Mouse (Mus musculus) limb, embryonic 15.5 days (tissue): ENCODE data around the gene Dok3. TPM values are rescaled to one million over a fixed set of nuclear protein-coding genes. Genes with fewer than 3 reads are reported as not detected.

Experiments used
- ATAC-seq: fragments of 200-750 bp; cut with Nextera tagmentation; 2 replicates; pipeline ENCODE4 v1.8.0; 2017; ENCODE audit warnings: low read depth, moderate TSS enrichment; ENCODE audit not compliant: insufficient number of reproducible peaks, low FRiP score, low TSS enrichment
- H3K27ac ChIP-seq: fragments of 300-500 bp; sonication (generic); 2 replicates; pipeline ENCODE4 v1.5.1; 2015; ENCODE audit warnings: moderate library complexity, mild to moderate bottlenecking, inconsistent platforms
- H3K27me3 ChIP-seq: fragments of 300-500 bp; sonication (generic); 2 replicates; pipeline ENCODE4 v1.6.1; 2015; ENCODE audit warnings: inconsistent platforms
- H3K36me3 ChIP-seq: fragments of 300-500 bp; sonication (generic); 2 replicates; pipeline ENCODE4 v1.6.1; 2015; ENCODE audit warnings: inconsistent platforms
- H3K4me1 ChIP-seq: fragments of 300-500 bp; sonication (generic); 2 replicates; pipeline ENCODE4 v1.6.1; 2015; ENCODE audit warnings: inconsistent platforms
- H3K4me2 ChIP-seq: fragments of 300-500 bp; sonication (generic); 2 replicates; pipeline ENCODE4 v1.6.1; 2015; ENCODE audit warnings: mild to moderate bottlenecking, inconsistent platforms
- H3K4me3 ChIP-seq: fragments of 300-500 bp; sonication (generic); 2 replicates; pipeline ENCODE4 v1.5.1; 2015; ENCODE audit warnings: mild to moderate bottlenecking, inconsistent platforms
- H3K9ac ChIP-seq: fragments of 300-500 bp; sonication (generic); 2 replicates; pipeline ENCODE4 v1.6.1; 2015; ENCODE audit warnings: inconsistent platforms
- H3K9me3 ChIP-seq: fragments of 300-500 bp; sonication (generic); 2 replicates; pipeline ENCODE4 v1.6.1; 2016; ENCODE audit warnings: inconsistent platforms
- WGBS: fragments of 180-500 bp; shearing (Covaris S2); methylation state at CpG from one replicate; pipeline ENCODE4 v1.1.7; 2015; 5-methylcytosine and 5-hydroxymethylcytosine counted together
- polyA plus RNA-seq: library from polyadenylated mRNA; unstranded; fragments of >200 nt; fragmentation: Nextera tagmentation; extraction: Ambion mirVana; gene quantifications from 2 replicates; pipeline ENCODE4 v1.2.1, GENCODE M21; 2015

The Dok3 gene
- polyA plus RNA-seq, 1 experiment from 2014 or later, result 4.7 TPM

DNA sequence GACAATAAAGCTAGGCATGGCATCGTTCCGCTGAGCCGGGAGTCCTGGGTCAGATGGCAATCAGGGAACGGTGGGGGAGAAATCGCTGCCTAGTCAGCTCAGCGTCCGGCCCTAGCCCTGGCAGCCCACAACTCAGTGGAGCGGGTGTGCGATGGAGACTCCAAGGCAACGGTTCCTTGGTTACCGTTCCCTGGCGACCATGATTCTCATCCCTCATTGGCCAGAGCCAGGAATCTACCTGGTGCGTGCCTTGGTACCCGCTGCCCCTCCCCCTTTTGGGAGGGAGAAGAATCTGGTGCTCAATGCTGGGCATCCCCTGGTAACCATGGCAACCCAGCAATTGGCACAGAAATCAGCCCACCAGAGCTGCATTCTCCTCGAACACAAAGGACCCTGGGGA lies 45.5 kb downstream of the Dok3 start:
- 50% methylated on average over 15 of the region's 15 CpGs for WGBS
- no peak overlapping the region for H3K9ac ChIP-seq

GRCm38 (mm10) chr13:55483071-55483470 lies 46.0 kb downstream of the Dok3 start:
- Histone ChIP-seq H3K36me3 (peaks cover 44% of the 10 kb centered on the region), H3K4me3 (no peak overlapping the region), H3K9ac (no peak overlapping the region), H3K27me3 (no peaks in the 10 kb centered on the region), H3K4me2 (no peak overlapping the region), H3K9me3 (no peaks in the 10 kb centered on the region), H3K27ac (peak overlapping the region; percentile 59; the same call in 1 of the 2 replicates), H3K4me1 (peaks cover 51% of the 10 kb centered on the region)
- ATAC-seq, result no peak
- WGBS, result 53% methylated on average over 9 of the region's 9 CpGs

More for the DNA sequence above, 45.5 kb downstream of the Dok3 start:
- Histone ChIP-seq H3K27me3 (no peaks in the 10 kb centered on the region), H3K4me2 (no peak overlapping the region), H3K36me3 (peaks cover 41% of the 10 kb centered on the region), H3K9me3 (no peaks in the 10 kb centered on the region), H3K4me1 (peaks cover 56% of the 10 kb centered on the region), H3K27ac (0 out of 2 replicates have a peak overlapping the region, but pooled peaks have one; percentile 59), H3K4me3 (no peak overlapping the region)
- ATAC-seq, result no peak

- Histone ChIP-seq H3K9me3 (no peaks in the 10 kb centered on the region), H3K4me3 (no peak overlapping the region), H3K4me1 (peaks cover 47% of the 10 kb centered on the region), H3K27me3 (no peaks in the 10 kb centered on the region), H3K27ac (peak overlapping the region; percentile 59; the same call in 1 of the 2 replicates), H3K36me3 (peaks cover 49% of the 10 kb centered on the region), H3K4me2 (no peak overlapping the region), H3K9ac (no peak overlapping the region)
- 55% methylated on average over 7 of the region's 7 CpGs for WGBS
- no peak for ATAC-seq
Observed at GRCm38 (mm10) chr13:55482542-55482941, 46.6 kb downstream of the Dok3 start.

- Histone ChIP-seq H3K4me1 (peaks cover 31% of the 10 kb centered on the region), H3K4me3 (no peak overlapping the region), H3K4me2 (no peak overlapping the region), H3K9me3 (no peaks in the 10 kb centered on the region), H3K27me3 (no peaks in the 10 kb centered on the region), H3K27ac (no peak overlapping the region), H3K9ac (no peak overlapping the region), H3K36me3 (peaks cover 75% of the 10 kb centered on the region)
- no peak for ATAC-seq
Observed at GRCm38 (mm10) chr13:55479929-55480328, 49.2 kb downstream of the Dok3 start.

DNA sequence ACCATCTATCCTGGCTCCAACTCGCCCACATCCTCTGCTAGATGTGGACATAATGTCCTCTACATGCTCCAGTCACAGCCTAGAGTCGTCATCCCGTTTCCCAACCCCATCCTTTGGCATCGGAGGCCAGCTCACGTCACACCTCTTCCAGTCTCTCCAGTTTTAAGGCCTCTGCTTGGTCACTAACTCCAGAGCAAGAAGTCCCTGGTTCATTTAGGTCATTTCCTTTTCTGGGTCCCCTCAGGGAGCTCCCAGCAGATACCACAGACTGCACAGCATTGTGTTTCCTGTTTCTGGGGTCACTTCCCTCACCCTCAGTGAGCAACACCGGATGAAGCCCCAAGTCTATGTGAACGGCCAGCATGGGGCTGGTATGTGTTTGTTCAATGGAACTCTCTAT lies 50.1 kb downstream of the Dok3 start:
- no peak overlapping the region for H3K4me3 ChIP-seq
- 84% methylated on average over 7 of the region's 7 CpGs for WGBS
- no peak overlapping the region for H3K9ac ChIP-seq
- no peaks in the 10 kb centered on the region for H3K9me3 ChIP-seq
- H3K27me3 ChIP-seq, result no peaks in the 10 kb centered on the region
- H3K27ac ChIP-seq, result no peak overlapping the region
- no peak overlapping the region for H3K4me2 ChIP-seq
- no peak for ATAC-seq
- peaks cover 84% of the 10 kb centered on the region for H3K36me3 ChIP-seq
- H3K4me1 ChIP-seq, result peaks cover 31% of the 10 kb centered on the region

GRCm38 (mm10) chr13:55478036-55478435 lies 51.1 kb downstream of the Dok3 start:
- no peaks in the 10 kb centered on the region for H3K27me3 ChIP-seq
- peaks cover 86% of the 10 kb centered on the region for H3K36me3 ChIP-seq
- no peak overlapping the region for H3K9ac ChIP-seq
- 52% methylated on average over 5 of the region's 5 CpGs for WGBS
- H3K4me3 ChIP-seq, result no peak overlapping the region
- no peak overlapping the region for H3K4me2 ChIP-seq
- peaks cover 31% of the 10 kb centered on the region for H3K4me1 ChIP-seq
- H3K27ac ChIP-seq, result no peak overlapping the region
- ATAC-seq, result no peak
- no peaks in the 10 kb centered on the region for H3K9me3 ChIP-seq

- peaks cover 31% of the 10 kb centered on the region for H3K4me1 ChIP-seq
- H3K4me2 ChIP-seq, result no peak overlapping the region
- H3K9ac ChIP-seq, result no peak overlapping the region
Observed at GRCm38 (mm10) chr13:55477492-55477891, 51.6 kb downstream of the Dok3 start.

GRCm38 (mm10) chr13:55476256-55476655 lies 52.8 kb downstream of the Dok3 start:
- 97% methylated on average over 8 of the region's 8 CpGs for WGBS
- ATAC-seq, result no peak
- H3K27ac ChIP-seq, result no peak overlapping the region
- H3K4me2 ChIP-seq, result no peak overlapping the region
- no peak overlapping the region for H3K9ac ChIP-seq
- peaks cover 70% of the 10 kb centered on the region for H3K36me3 ChIP-seq
- no peaks in the 10 kb centered on the region for H3K27me3 ChIP-seq
- no peaks in the 10 kb centered on the region for H3K9me3 ChIP-seq
- H3K4me3 ChIP-seq, result no peak overlapping the region
- H3K4me1 ChIP-seq, result peaks cover 37% of the 10 kb centered on the region

More at GRCm38 (mm10) chr13:55477492-55477891, 51.6 kb downstream of the Dok3 start:
- WGBS, result 58% methylated on average over 16 of the region's 16 CpGs
- H3K27me3 ChIP-seq, result no peaks in the 10 kb centered on the region
- H3K9me3 ChIP-seq, result no peaks in the 10 kb centered on the region
- H3K27ac ChIP-seq, result no peak overlapping the region
- no peak for ATAC-seq
- peaks cover 83% of the 10 kb centered on the region for H3K36me3 ChIP-seq
- H3K4me3 ChIP-seq, result no peak overlapping the region

DNA sequence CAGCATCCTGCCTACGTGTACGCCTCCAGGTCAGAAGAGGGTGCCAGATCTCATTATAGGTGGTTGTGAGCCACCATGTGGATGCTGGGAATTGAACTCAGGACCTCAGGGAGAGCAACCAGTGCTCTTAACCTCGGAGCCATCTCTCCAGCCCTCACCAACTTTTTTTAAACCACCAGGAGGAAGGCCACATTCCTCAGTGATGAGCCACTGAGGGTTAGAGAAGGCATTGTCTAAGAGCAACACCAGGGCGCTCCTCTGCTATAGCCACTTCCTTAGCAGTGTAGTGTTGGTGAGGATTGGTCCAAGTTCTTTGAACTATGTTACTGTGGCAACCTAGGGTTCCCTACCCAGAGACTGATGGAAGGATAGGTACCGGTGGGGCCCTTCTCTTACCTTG lies 53.3 kb downstream of the Dok3 start:
- no peak overlapping the region for H3K27ac ChIP-seq
- H3K9me3 ChIP-seq, result no peaks in the 10 kb centered on the region
- peaks cover 65% of the 10 kb centered on the region for H3K36me3 ChIP-seq
- no peak overlapping the region for H3K4me3 ChIP-seq
- H3K9ac ChIP-seq, result no peak overlapping the region
- no peak overlapping the region for H3K4me2 ChIP-seq
- WGBS, result 89% methylated on average over 5 of the region's 5 CpGs
- ATAC-seq, result no peak
- peaks cover 42% of the 10 kb centered on the region for H3K4me1 ChIP-seq
- H3K27me3 ChIP-seq, result no peaks in the 10 kb centered on the region

GRCm38 (mm10) chr13:55474621-55475069 lies 54.5 kb downstream of the Dok3 start:
- no peak for ATAC-seq
- H3K9me3 ChIP-seq, result no peaks in the 10 kb centered on the region
- 56% methylated on average over 5 of the region's 5 CpGs for WGBS
- H3K36me3 ChIP-seq, result peaks cover 55% of the 10 kb centered on the region
- 0 out of 2 replicates have a peak overlapping the region, but pooled peaks have one; percentile 0 for H3K9ac ChIP-seq
- H3K4me3 ChIP-seq, result no peak overlapping the region
- H3K27me3 ChIP-seq, result no peaks in the 10 kb centered on the region
- H3K4me1 ChIP-seq, result peaks cover 48% of the 10 kb centered on the region
- no peak overlapping the region for H3K27ac ChIP-seq
- no peak overlapping the region for H3K4me2 ChIP-seq

DNA sequence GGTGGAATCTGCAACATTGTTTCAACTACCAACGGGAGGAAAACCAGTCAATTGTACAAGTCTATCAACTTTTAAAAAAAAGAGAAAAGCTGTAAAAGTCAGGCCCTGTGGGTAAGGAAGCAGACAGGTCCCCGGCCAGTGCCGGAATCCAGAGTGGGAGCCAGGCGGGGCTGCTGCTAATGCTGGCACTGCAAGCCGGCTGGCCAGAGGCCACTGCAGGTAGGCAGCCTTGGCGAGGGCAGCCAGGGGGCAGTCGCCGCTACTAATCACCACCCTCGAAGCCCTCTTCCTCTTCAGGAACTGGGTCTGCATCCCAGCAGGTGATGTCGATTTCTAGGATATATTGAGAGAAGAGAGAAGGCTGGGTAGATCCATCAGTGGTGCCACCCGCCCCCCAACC lies 55.1 kb downstream of the Dok3 start:
- no peak overlapping the region for H3K9ac ChIP-seq
- H3K27ac ChIP-seq, result peak overlapping the region; percentile 30; the same call in 1 of the 2 replicates
- no peak overlapping the region for H3K4me2 ChIP-seq
- H3K27me3 ChIP-seq, result no peaks in the 10 kb centered on the region
- no peak overlapping the region for H3K4me3 ChIP-seq
- WGBS, result 47% methylated on average over 11 of the region's 11 CpGs
- H3K4me1 ChIP-seq, result peaks cover 48% of the 10 kb centered on the region
- ATAC-seq, result no peak
- H3K36me3 ChIP-seq, result peaks cover 48% of the 10 kb centered on the region
- no peaks in the 10 kb centered on the region for H3K9me3 ChIP-seq
